Mouse (Mus musculus) erythroblast, embryonic 14.5 days (primary cell): ENCODE measurements at regions not wholly inside any gene's neighbourhood (a gene's known extent, or its start where the extent isn't known, plus 50 kb on each side); places are given as distances from the start of the nearest gene placed in this dataset.

ENCODE experiments used
- GATA1 ChIP-seq: IDR thresholded peaks from 2 replicates; pipeline ENCODE4 v1.6.1; 2012; ENCODE audit warnings: low read length, inconsistent platforms, mixed read lengths
- TAL1 ChIP-seq: IDR thresholded peaks from 3 replicates; pipeline ENCODE4 v1.6.1; 2012; ENCODE audit warnings: low read length, inconsistent platforms, mixed read lengths

DNA sequence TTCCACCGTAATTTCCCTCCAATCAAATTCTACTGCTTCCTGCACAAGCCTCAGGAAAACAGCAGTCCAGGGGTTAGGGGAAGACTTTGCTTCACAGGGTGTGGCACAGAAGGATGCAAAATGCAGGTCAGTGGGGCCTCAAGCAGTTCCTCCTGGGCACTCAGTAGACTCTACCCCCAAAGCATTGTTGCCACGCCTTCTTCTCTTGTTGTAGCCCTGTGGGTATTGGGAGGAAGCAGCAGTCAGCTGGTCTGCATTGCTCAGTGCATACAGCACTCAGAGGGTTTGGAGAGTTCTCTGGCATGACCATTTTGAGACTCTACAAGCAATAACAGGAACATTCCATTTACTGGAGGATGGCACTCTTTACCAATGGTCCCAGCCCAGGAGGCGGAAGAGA, 137.0 kb upstream of the Ccnd2 start:
- TF ChIP-seq GATA1 (no peak), TAL1 (no peak)
